Mouse (Mus musculus): Measurements from ENCODE around the gene Spef2. TPM values are rescaled to one million over a fixed set of nuclear protein-coding genes. Genes with fewer than 3 reads are reported as not detected.

Spef2 gene
- polyA plus RNA-seq (2017; shearing (Covaris generic)) = 2.8 TPM

DNA sequence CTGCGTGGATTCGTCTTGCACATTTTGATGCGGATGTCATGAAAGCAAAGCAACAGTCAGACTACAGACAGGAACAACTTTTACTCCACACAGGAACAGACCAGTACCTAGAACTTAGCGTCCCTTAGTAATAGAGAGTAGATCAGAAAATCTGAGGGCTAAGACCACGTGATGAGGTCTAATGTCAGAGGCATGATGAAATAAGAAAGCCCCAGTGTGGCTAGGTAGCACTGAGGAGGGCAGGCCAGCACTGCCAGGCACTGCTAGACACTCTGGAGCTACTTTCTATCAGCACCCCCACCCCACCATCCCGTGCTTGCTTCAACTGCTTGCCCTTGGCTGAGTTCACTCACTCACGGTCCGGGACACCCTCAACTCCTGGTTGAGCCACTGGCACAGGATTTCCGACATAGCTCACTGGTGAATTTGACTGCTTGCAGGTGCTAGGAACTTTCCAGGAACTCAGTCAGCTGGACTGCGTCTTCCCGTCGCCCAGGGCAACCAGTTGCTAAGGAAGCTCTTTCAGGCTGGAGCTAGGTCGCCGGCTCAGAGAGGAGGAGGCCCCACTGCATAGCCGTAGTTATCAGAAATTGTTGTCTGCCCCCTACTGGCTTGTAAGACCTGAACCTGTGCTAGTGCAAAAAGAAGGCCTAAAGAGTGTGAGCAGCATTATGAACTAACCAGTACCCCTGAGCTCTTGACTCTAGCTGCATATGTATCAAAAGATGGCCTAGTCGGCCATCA is at the start of gene Spef2:
Gene Spef2, minus strand, starts transcription at position 510 of the 744 bp plus-strand sequence.

DNA sequence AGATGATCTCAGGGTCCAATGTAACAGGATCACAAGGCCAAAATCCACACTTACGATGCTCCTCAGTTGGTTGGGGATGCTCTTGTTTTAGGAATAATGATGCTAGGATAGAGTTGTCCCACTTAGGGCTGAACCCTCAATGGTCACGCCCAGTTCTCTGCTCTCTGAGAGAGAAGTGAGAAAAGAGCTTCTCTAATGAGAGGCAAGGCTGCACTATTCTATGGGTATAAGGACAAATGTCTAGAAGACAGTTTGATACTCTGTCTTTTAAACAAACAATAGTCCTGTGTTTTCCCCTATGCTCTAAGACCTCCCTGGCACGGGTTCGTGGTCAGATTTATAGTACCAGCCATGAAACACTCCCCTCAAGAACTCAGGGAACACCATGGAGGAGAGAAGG is 218.6 kb downstream of the Spef2 start, which contains the start of gene Il7r:
Gene Il7r, minus strand, starts transcription at position 101 of the 400 bp plus-strand sequence.

Other genes with a start within 250 kb of the Spef2 start
- 247 TPM for gene Il7r, start 218.7 kb downstream of the Spef2 start, polyA plus RNA-seq (2017; shearing (Covaris generic))

Data from inflammation-experienced regulatory T-cells, adult 16 weeks (primary cell).